Mouse (Mus musculus) kidney, postnatal 0 days (tissue): ENCODE results near the gene Sephs2. TPM values are rescaled to one million over a fixed set of nuclear protein-coding genes. Genes with fewer than 3 reads are reported as not detected.

Experiments
- ATAC-seq: fragments of 200-750 bp; cut with Nextera tagmentation; replicated peaks from 2 replicates; pipeline ENCODE4 v1.8.0; 2017; ENCODE audit warnings: low read depth, moderate number of reproducible peaks, moderate TSS enrichment, moderate library complexity; ENCODE audit not compliant: low FRiP score
- DNase-seq: peaks from one replicate; pipeline ENCODE4 v3.0.0-alpha.2; 2016; ENCODE audit warnings: low spot score
- H3K27ac ChIP-seq: fragments of 300-500 bp; sonication (generic); 2 replicates; pipeline ENCODE4 v1.5.1; 2014; ENCODE audit warnings: mild to moderate bottlenecking
- H3K27me3 ChIP-seq: fragments of 300-500 bp; sonication (generic); 2 replicates; pipeline ENCODE4 v1.6.1; 2014; ENCODE audit warnings: low read length, mixed read lengths; ENCODE audit not compliant: insufficient read depth
- H3K36me3 ChIP-seq: fragments of 300-500 bp; sonication (generic); 2 replicates; pipeline ENCODE4 v1.6.1; 2014; ENCODE audit warnings: low read length, mixed read lengths; ENCODE audit not compliant: insufficient read depth
- H3K4me1 ChIP-seq: fragments of 300-500 bp; sonication (generic); replicated peaks from 2 replicates; pipeline ENCODE4 v1.6.1; 2014; ENCODE audit warnings: antibody characterized with exemption, low read length, mixed read lengths; ENCODE audit not compliant: insufficient read depth
- H3K4me2 ChIP-seq: fragments of 300-500 bp; sonication (generic); 2 replicates; pipeline ENCODE4 v1.6.1; 2014; ENCODE audit warnings: mild to moderate bottlenecking, low read length, moderate library complexity, mixed read lengths
- H3K4me3 ChIP-seq: fragments of 300-500 bp; sonication (generic); replicated peaks from 2 replicates; pipeline ENCODE4 v1.5.1; 2014; ENCODE audit warnings: low read depth, low read length
- H3K9ac ChIP-seq: fragments of 300-500 bp; sonication (generic); 2 replicates; pipeline ENCODE4 v1.6.1; 2014; ENCODE audit warnings: low read depth, low read length
- H3K9me3 ChIP-seq: fragments of 300-500 bp; sonication (generic); replicated peaks from 2 replicates; pipeline ENCODE4 v1.6.1; 2016; ENCODE audit warnings: low read length, inconsistent platforms, mixed read lengths
- CTCF ChIP-seq: IDR thresholded peaks from 2 replicates; pipeline ENCODE4 v1.5.1; 2016; ENCODE audit warnings: antibody characterized with exemption, low read depth, mild to moderate bottlenecking, moderate library complexity
- WGBS: fragments of 180-500 bp; shearing (Covaris S2); extraction: QIAGEN DNeasy Blood & Tissue Kit; methylation state at CpG from one replicate; pipeline ENCODE4 v1.1.7; 2014; 5-methylcytosine and 5-hydroxymethylcytosine counted together
- polyA plus RNA-seq: library from polyadenylated mRNA; unstranded; fragments of >200 nt; fragmentation: Nextera tagmentation; extraction: Ambion mirVana; gene quantifications from 2 replicates; pipeline ENCODE4 v1.2.1, GENCODE M21; 2015

The Sephs2 gene
- polyA plus RNA-seq, 1 experiment from 2014 or later, result 207 TPM

- no peaks in the 10 kb centered on the region for H3K9me3 ChIP-seq
- H3K27ac ChIP-seq, result no peak overlapping the region
Observed at GRCm38 (mm10) chr7:127308431-127308830, 34.6 kb upstream of the Sephs2 start.

GRCm38 (mm10) chr7:127297586-127298193 lies 23.8 kb upstream of the Sephs2 start:
- Histone ChIP-seq H3K9ac (no peak overlapping the region), H3K27ac (no peak overlapping the region), H3K9me3 (no peaks in the 10 kb centered on the region), H3K27me3 (no peaks in the 10 kb centered on the region), H3K4me1 (no peaks in the 10 kb centered on the region), H3K36me3 (no peaks in the 10 kb centered on the region), H3K4me2 (no peak overlapping the region), H3K4me3 (no peak overlapping the region)
- no peak for TF ChIP-seq CTCF
- ATAC-seq, result no peak; the same call in 1 of the 2 replicates
- DNase-seq, result no peak
- WGBS, result 90% methylated on average over 5 of the region's 5 CpGs

More at GRCm38 (mm10) chr7:127308431-127308830, 34.6 kb upstream of the Sephs2 start:
- no peak for TF ChIP-seq CTCF
- H3K4me2 ChIP-seq, result no peak overlapping the region
- H3K4me3 ChIP-seq, result no peak overlapping the region
- no peak overlapping the region for H3K9ac ChIP-seq
- ATAC-seq (no peak), DNase-seq (no peak)
- no peaks in the 10 kb centered on the region for H3K36me3 ChIP-seq
- WGBS, result 81% methylated on average over 2 of the region's 2 CpGs
- no peaks in the 10 kb centered on the region for H3K27me3 ChIP-seq
- no peaks in the 10 kb centered on the region for H3K4me1 ChIP-seq

DNA sequence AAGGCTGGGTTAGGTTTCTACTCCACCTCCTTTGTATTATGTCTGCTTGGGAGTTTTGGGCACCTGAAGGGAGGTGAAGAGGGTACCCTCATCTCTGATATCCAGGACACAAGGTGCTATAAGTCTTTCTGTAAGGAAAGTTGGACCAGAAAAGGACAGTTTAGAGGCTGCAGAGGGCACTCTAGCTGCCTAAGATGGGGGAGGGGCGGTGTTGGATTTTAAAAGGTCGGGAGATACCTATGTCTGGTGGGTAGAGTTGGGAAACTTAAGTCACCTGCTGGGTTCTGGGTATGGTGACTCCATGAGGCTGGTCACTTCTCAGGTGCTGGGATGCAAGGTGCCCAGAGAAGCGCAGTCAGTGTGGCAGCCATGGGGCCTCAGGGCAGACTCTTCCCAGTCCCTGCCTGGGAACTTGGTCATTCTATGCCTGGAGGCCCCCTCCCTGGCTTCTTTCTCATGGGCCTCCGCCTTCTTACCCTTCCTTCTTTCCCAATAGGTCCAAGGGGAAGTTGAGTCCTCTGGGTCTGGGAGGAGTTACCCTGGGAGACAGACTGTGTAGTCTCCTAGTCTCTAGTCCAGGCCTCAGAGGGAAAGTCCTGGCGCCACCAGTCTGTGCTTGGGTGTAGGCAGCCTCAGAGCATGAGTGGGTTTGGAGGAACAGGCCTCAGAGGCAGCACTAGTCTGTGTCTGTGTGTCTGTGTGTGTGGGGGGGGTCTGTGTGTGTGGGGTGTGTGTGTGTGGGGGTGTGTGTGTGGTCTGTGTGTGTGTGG lies 23.1 kb upstream of the Sephs2 start:
- H3K4me3 ChIP-seq, result no peak overlapping the region
- ATAC-seq, result no peak
- H3K27me3 ChIP-seq, result no peaks in the 10 kb centered on the region
- H3K4me2 ChIP-seq, result no peak overlapping the region
- no peaks in the 10 kb centered on the region for H3K4me1 ChIP-seq
- no peaks in the 10 kb centered on the region for H3K36me3 ChIP-seq
- WGBS, result 84% methylated on average over 5 of the region's 5 CpGs
- H3K9me3 ChIP-seq, result no peaks in the 10 kb centered on the region
- no peak overlapping the region for H3K9ac ChIP-seq
- DNase-seq, result no peak
- no peak for TF ChIP-seq CTCF
- no peak overlapping the region for H3K27ac ChIP-seq

- 73% methylated on average over 11 of the region's 11 CpGs for WGBS
- DNase-seq, result no peak
- H3K36me3 ChIP-seq, result no peaks in the 10 kb centered on the region
- no peak within 1 kb of the TSS for H3K9ac ChIP-seq
- H3K27ac ChIP-seq, result no peak within 1 kb of the TSS
- no peaks in the 10 kb centered on the region for H3K27me3 ChIP-seq
- H3K9me3 ChIP-seq, result no peaks in the 10 kb centered on the region
- no peak within 1 kb of the TSS for H3K4me3 ChIP-seq
- no peak for ATAC-seq
- H3K4me2 ChIP-seq, result no peak within 1 kb of the TSS
- no peaks in the 10 kb centered on the region for H3K4me1 ChIP-seq
- no peak for TF ChIP-seq CTCF
Observed at GRCm38 (mm10) chr7:127296098-127296497, 22.2 kb upstream of the Sephs2 start, which contains the start of gene Itgal. Itgal (plus strand) TSS chr7:127296260.

DNA sequence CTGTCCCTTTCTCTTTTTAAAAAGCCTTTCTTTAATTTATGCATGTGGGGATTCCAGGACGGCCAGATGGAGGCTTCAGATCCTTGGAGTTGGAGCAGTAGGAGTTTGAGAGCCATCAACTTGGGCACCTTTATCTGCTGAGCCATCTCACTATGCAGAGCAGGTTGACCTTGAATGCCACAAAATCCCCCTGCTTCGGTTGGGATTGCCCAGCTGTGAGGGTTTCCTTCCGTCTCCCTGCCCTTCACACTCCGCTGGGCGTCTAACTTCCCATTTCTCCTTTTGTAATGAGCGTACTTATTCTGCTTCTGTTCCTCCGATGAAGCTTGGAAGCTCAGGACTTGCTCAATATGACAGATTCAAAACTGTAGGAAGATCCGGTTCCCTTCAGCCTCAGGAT lies 16.3 kb upstream of the Sephs2 start:
- WGBS, result 27% methylated on average over 8 of the region's 8 CpGs
- Histone ChIP-seq H3K9ac (no peak overlapping the region), H3K36me3 (no peaks in the 10 kb centered on the region), H3K4me1 (0 out of 2 replicates have a peak, but pooled peaks cover 5% of the 10 kb centered on the region), H3K4me3 (no peak overlapping the region), H3K9me3 (no peaks in the 10 kb centered on the region), H3K27me3 (no peaks in the 10 kb centered on the region), H3K27ac (no peak overlapping the region), H3K4me2 (no peak overlapping the region)
- TF ChIP-seq CTCF, result no peak
- ATAC-seq (no peak), DNase-seq (no peak)

DNA sequence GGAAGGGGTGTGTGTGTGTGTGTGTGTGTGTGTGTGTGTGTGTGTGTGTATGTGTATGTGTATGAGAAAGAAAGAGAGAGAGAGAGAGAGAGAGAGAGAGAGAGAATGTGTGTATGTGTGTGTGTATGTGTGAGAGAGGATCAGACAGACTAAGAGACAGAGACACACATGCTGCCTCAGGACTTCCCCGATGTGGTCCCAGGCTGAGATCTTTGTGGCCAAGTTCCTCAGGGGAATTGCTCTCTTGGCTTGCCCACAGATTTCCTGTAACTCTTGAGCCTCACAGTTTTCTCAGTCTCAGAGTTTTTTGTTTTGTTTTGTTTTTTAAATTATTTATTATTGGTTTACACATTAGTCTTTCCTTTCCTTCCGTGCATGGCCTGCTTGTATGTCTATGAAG lies 15.5 kb upstream of the Sephs2 start:
- Histone ChIP-seq H3K27ac (no peak overlapping the region), H3K4me3 (no peak overlapping the region), H3K36me3 (no peaks in the 10 kb centered on the region), H3K27me3 (no peaks in the 10 kb centered on the region), H3K9ac (no peak overlapping the region), H3K4me1 (0 out of 2 replicates have a peak, but pooled peaks cover 5% of the 10 kb centered on the region), H3K4me2 (no peak overlapping the region), H3K9me3 (no peaks in the 10 kb centered on the region)
- TF ChIP-seq CTCF, result no peak
- DNase-seq (no peak), ATAC-seq (no peak)
- 52% methylated on average over 2 of the region's 2 CpGs for WGBS
